Mouse (Mus musculus): ENCODE results near the gene Cda. TPM values are rescaled to one million over a fixed set of nuclear protein-coding genes. Genes with fewer than 3 reads are reported as not detected.
A peak's percentile ranks its signal among the peaks of the same experiment; 100 is the strongest.

Cda gene
- 1 to 10 TPM in 1 of 2 experiments, under 1 TPM in 1; 0.65 to 2.1 TPM for total RNA-seq (2021)

GRCm38 (mm10) chr4:138367641-138368497 lies at the start of gene Cda:
Gene Cda, minus strand, starts transcription at chr4:138367992.
- intact Hi-C loops (cut with DNase I) = no loop called here

GRCm38 (mm10) chr4:138416414-138416813 lies 48.6 kb upstream of the Cda start:
- intact Hi-C loops (cut with DNase I) = no loop called here

More at GRCm38 (mm10) chr4:138367641-138368497, at the start of gene Cda:
- DNase-seq = peak; percentile 79 to 83

GRCm38 (mm10) chr4:138415991-138416390 lies 48.2 kb upstream of the Cda start:
- DNase-seq = no peak
- intact Hi-C loops (cut with DNase I) = no loop called here

More at GRCm38 (mm10) chr4:138416414-138416813, 48.6 kb upstream of the Cda start:
- DNase-seq = no peak

- intact Hi-C loops (cut with DNase I) = no loop called here
- DNase-seq = no peak
Observed at GRCm38 (mm10) chr4:138414725-138415124, 46.9 kb upstream of the Cda start.

GRCm38 (mm10) chr4:138411504-138412121 lies 43.8 kb upstream of the Cda start:
- DNase-seq = no peak
- intact Hi-C loops (cut with DNase I) = no loop called here

- DNase-seq = no peak
- intact Hi-C loops (cut with DNase I) = no loop called here
Observed at GRCm38 (mm10) chr4:138411011-138411410, 43.2 kb upstream of the Cda start.

- DNase-seq = no peak
- intact Hi-C loops (cut with DNase I) = no loop called here
Observed at GRCm38 (mm10) chr4:138407479-138408194, 39.8 kb upstream of the Cda start.

GRCm38 (mm10) chr4:138404806-138405205 lies 37.0 kb upstream of the Cda start:
- intact Hi-C loops (cut with DNase I) = no loop called here
- DNase-seq = peak; percentile 22 to 57

GRCm38 (mm10) chr4:138396711-138397110 lies 28.9 kb upstream of the Cda start:
- no peak for DNase-seq
- intact Hi-C loops (cut with DNase I) = no loop called here

- intact Hi-C loops (cut with DNase I) = no loop called here
- peak in 1 of 2 experiments; percentile 13 for DNase-seq
Observed at GRCm38 (mm10) chr4:138395971-138396645, 28.3 kb upstream of the Cda start, which contains the start of gene Fam43b. Gene Fam43b, minus strand, starts transcription at chr4:138396528.

- DNase-seq = no peak
- intact Hi-C loops (cut with DNase I) = no loop called here
Observed at GRCm38 (mm10) chr4:138395087-138395970, 27.5 kb upstream of the Cda start.

GRCm38 (mm10) chr4:138393703-138394102 lies 25.9 kb upstream of the Cda start:
- no peak for DNase-seq
- intact Hi-C loops (cut with DNase I) = no loop called here

- intact Hi-C loops (cut with DNase I) = no loop called here
- DNase-seq = no peak
Observed at GRCm38 (mm10) chr4:138383789-138384188, 16.0 kb upstream of the Cda start.

GRCm38 (mm10) chr4:138382462-138382861 lies 14.7 kb upstream of the Cda start:
- no peak for DNase-seq
- intact Hi-C loops (cut with DNase I) = no loop called here

GRCm38 (mm10) chr4:138380132-138380689 lies 12.4 kb upstream of the Cda start:
- intact Hi-C loops (cut with DNase I) = no loop called here
- DNase-seq = no peak

GRCm38 (mm10) chr4:138379091-138379840 lies 11.5 kb upstream of the Cda start:
- peak; percentile 69 to 77 for DNase-seq
- intact Hi-C loops (cut with DNase I) = loop anchor here (1.0 to 2.0 kb wide), 3 partner anchors 48 to 60 kb away; partner anchors contain the start of gene Pink1

GRCm38 (mm10) chr4:138377526-138377925 lies 9.7 kb upstream of the Cda start:
- DNase-seq = peak; percentile 18 to 52
- intact Hi-C loops (cut with DNase I) = no loop called here

GRCm38 (mm10) chr4:138375117-138375516 lies 7.3 kb upstream of the Cda start:
- intact Hi-C loops (cut with DNase I) = no loop called here
- no peak for DNase-seq
